Mouse (Mus musculus) stomach, postnatal 0 days (tissue): ENCODE results near the gene Fcer1g.

ENCODE experiments used
- CTCF ChIP-seq: IDR thresholded peaks from 2 replicates; pipeline ENCODE4 v1.5.1; 2016; ENCODE audit warnings: antibody characterized with exemption, low read depth, mild to moderate bottlenecking, moderate library complexity
- EP300 ChIP-seq: optimal IDR thresholded peaks from 2 replicates; pipeline ENCODE3; 2016; ENCODE audit warnings: antibody characterized with exemption

- TF ChIP-seq CTCF: no peak
- TF ChIP-seq EP300: no peak
Measured at GRCm38 (mm10) chr1:171282086-171282805, 48.1 kb upstream of the Fcer1g start.
